Mouse (Mus musculus) lung, embryonic 14.5 days (tissue): Measurements from ENCODE around the gene Tspan9. TPM values are rescaled to one million over a fixed set of nuclear protein-coding genes. Genes with fewer than 3 reads are reported as not detected.
A peak's percentile ranks its signal among the peaks of the same experiment; 100 is the strongest.

Source experiments
- ATAC-seq: fragments of 200-750 bp; cut with Nextera tagmentation; 2 replicates; pipeline ENCODE4 v1.8.0; 2017; ENCODE audit warnings: mild to moderate bottlenecking, moderate TSS enrichment, moderate library complexity; ENCODE audit not compliant: insufficient read depth
- DNase-seq: peaks from one replicate; pipeline ENCODE4 v3.0.0-alpha.2; 2015
- H3K27ac ChIP-seq: fragments of 300-500 bp; sonication (generic); 2 replicates; pipeline ENCODE4 v1.5.1; 2014; ENCODE audit warnings: low read depth, mild to moderate bottlenecking, moderate library complexity
- H3K27me3 ChIP-seq: fragments of 300-500 bp; sonication (generic); 2 replicates; pipeline ENCODE4 v1.6.1; 2014; ENCODE audit warnings: low read length, control low read depth; ENCODE audit not compliant: insufficient read depth
- H3K36me3 ChIP-seq: fragments of 300-500 bp; sonication (generic); 2 replicates; pipeline ENCODE4 v1.6.1; 2014; ENCODE audit warnings: control low read depth; ENCODE audit not compliant: insufficient read depth
- H3K4me1 ChIP-seq: fragments of 300-500 bp; sonication (generic); 2 replicates; pipeline ENCODE4 v1.6.1; 2014; ENCODE audit warnings: antibody characterized with exemption, control low read depth; ENCODE audit not compliant: insufficient read depth
- H3K4me2 ChIP-seq: fragments of 300-500 bp; sonication (generic); 2 replicates; pipeline ENCODE4 v1.6.1; 2014; ENCODE audit warnings: mild to moderate bottlenecking
- H3K4me3 ChIP-seq: fragments of 300-500 bp; sonication (generic); 2 replicates; pipeline ENCODE4 v1.5.1; 2014; ENCODE audit warnings: low read depth, low read length
- H3K9ac ChIP-seq: fragments of 300-500 bp; sonication (generic); 2 replicates; pipeline ENCODE4 v1.6.1; 2014
- H3K9me3 ChIP-seq: fragments of 300-500 bp; sonication (generic); 2 replicates; pipeline ENCODE4 v1.6.1; 2016; ENCODE audit warnings: low read depth, low read length, control low read depth
- CTCF ChIP-seq: IDR thresholded peaks from 2 replicates; pipeline ENCODE4 v1.5.1; 2016; ENCODE audit warnings: antibody characterized with exemption, low read depth
- WGBS: fragments of 180-500 bp; shearing (Covaris S2); extraction: QIAGEN DNeasy Blood & Tissue Kit; methylation state at CpG from one replicate; pipeline ENCODE4 v1.1.7; 2014; 5-methylcytosine and 5-hydroxymethylcytosine counted together
- polyA plus RNA-seq: library from polyadenylated mRNA; unstranded; fragments of >200 nt; fragmentation: Nextera tagmentation; extraction: Ambion mirVana; gene quantifications from 2 replicates; pipeline ENCODE4 v1.2.1, GENCODE M21; 2014

Gene Tspan9
- polyA plus RNA-seq, 1 experiment from 2014 or later = 118 TPM

GRCm38 (mm10) chr6:128124222-128124971 lies 19.0 kb downstream of the Tspan9 start:
- ATAC-seq = peak; percentile 86
- TF ChIP-seq CTCF = no peak
- no peak overlapping the region for H3K9ac ChIP-seq
- 32% methylated on average over 10 of the region's 10 CpGs for WGBS
- H3K4me3 ChIP-seq = no peak overlapping the region
- H3K9me3 ChIP-seq = no peaks in the 10 kb centered on the region
- peak; percentile 71 for DNase-seq
- H3K4me1 ChIP-seq = peaks cover 31% of the 10 kb centered on the region
- H3K27me3 ChIP-seq = no peaks in the 10 kb centered on the region
- no peak overlapping the region for H3K4me2 ChIP-seq
- H3K27ac ChIP-seq = peak overlapping the region; percentile 73; the same call in 1 of the 2 replicates
- H3K36me3 ChIP-seq = peaks cover 16% of the 10 kb centered on the region; the same call in 1 of the 2 replicates

GRCm38 (mm10) chr6:128122127-128122526 lies 21.3 kb downstream of the Tspan9 start:
- no peak for TF ChIP-seq CTCF
- no peaks in the 10 kb centered on the region for H3K27me3 ChIP-seq
- H3K4me2 ChIP-seq = no peak overlapping the region
- no peaks in the 10 kb centered on the region for H3K9me3 ChIP-seq
- H3K4me1 ChIP-seq = peaks cover 35% of the 10 kb centered on the region
- peak overlapping the region; percentile 26 for H3K27ac ChIP-seq
- ATAC-seq = no peak
- H3K4me3 ChIP-seq = no peak overlapping the region
- H3K36me3 ChIP-seq = peaks cover 7% of the 10 kb centered on the region; the same call in 1 of the 2 replicates
- WGBS = 19% methylated on average over 5 of the region's 5 CpGs
- no peak overlapping the region for H3K9ac ChIP-seq
- DNase-seq = peak; percentile 39

- DNase-seq (peak; percentile 42), ATAC-seq (no peak)
- no peaks in the 10 kb centered on the region for H3K27me3 ChIP-seq
- peaks cover 7% of the 10 kb centered on the region; the same call in 1 of the 2 replicates for H3K36me3 ChIP-seq
- no peak overlapping the region for H3K4me2 ChIP-seq
- no peak for TF ChIP-seq CTCF
- peak overlapping the region; percentile 26 for H3K27ac ChIP-seq
- 72% methylated on average over 5 of the region's 5 CpGs for WGBS
- no peaks in the 10 kb centered on the region for H3K9me3 ChIP-seq
- H3K4me3 ChIP-seq = no peak overlapping the region
- H3K9ac ChIP-seq = no peak overlapping the region
- H3K4me1 ChIP-seq = peaks cover 36% of the 10 kb centered on the region
These were observed 21.7 kb downstream of the Tspan9 start for GRCm38 (mm10) chr6:128121691-128122090.

- DNase-seq (peak; percentile 34), ATAC-seq (no peak)
- Histone ChIP-seq H3K4me3 (no peak overlapping the region), H3K36me3 (peaks cover 7% of the 10 kb centered on the region; the same call in 1 of the 2 replicates), H3K4me2 (no peak overlapping the region), H3K9ac (no peak overlapping the region), H3K27ac (peak overlapping the region; percentile 30; the same call in 1 of the 2 replicates), H3K4me1 (peaks cover 36% of the 10 kb centered on the region), H3K9me3 (no peaks in the 10 kb centered on the region), H3K27me3 (no peaks in the 10 kb centered on the region)
- no peak for TF ChIP-seq CTCF
- WGBS = 53% methylated on average over 12 of the region's 12 CpGs
These were observed 22.6 kb downstream of the Tspan9 start for GRCm38 (mm10) chr6:128120806-128121205.

GRCm38 (mm10) chr6:128118670-128119230 lies 24.6 kb downstream of the Tspan9 start:
- ATAC-seq = no peak
- TF ChIP-seq CTCF = no peak
- Histone ChIP-seq H3K9ac (no peak overlapping the region), H3K27ac (no peak overlapping the region), H3K4me1 (peaks cover 23% of the 10 kb centered on the region), H3K27me3 (no peaks in the 10 kb centered on the region), H3K4me2 (no peak overlapping the region), H3K9me3 (no peaks in the 10 kb centered on the region), H3K36me3 (peaks cover 4% of the 10 kb centered on the region; the same call in 1 of the 2 replicates), H3K4me3 (no peak overlapping the region)
- no peak for DNase-seq
- WGBS = 89% methylated on average over 7 of the region's 7 CpGs

GRCm38 (mm10) chr6:128116836-128117542 lies 26.4 kb downstream of the Tspan9 start:
- Histone ChIP-seq H3K4me1 (peaks cover 14% of the 10 kb centered on the region), H3K9me3 (no peaks in the 10 kb centered on the region), H3K9ac (peak overlapping the region; percentile 26; the same call in 1 of the 2 replicates), H3K27me3 (no peaks in the 10 kb centered on the region), H3K4me3 (no peak overlapping the region), H3K36me3 (peaks cover 4% of the 10 kb centered on the region; the same call in 1 of the 2 replicates), H3K4me2 (no peak overlapping the region), H3K27ac (peak overlapping the region; percentile 18; the same call in 1 of the 2 replicates)
- WGBS = 63% methylated on average over 10 of the region's 10 CpGs
- ATAC-seq (0 out of 2 replicates have a peak, but pooled peaks have one; percentile 23), DNase-seq (no peak)
- TF ChIP-seq CTCF = no peak
